Mouse (Mus musculus) kidney, adult 2 months (tissue): ENCODE measurements at regions not wholly inside any gene's neighbourhood (a gene's known extent, or its start where the extent isn't known, plus 50 kb on each side); places are given as distances from the start of the nearest gene placed in this dataset.

Source experiments
- CTCF ChIP-seq: fragments of 200-500 bp; conservative IDR thresholded peaks from 2 replicates; pipeline ENCODE4 v1.5.1; 2011; ENCODE audit warnings: low read depth, mild to moderate bottlenecking, control low read depth, low read length, moderate library complexity, mixed read lengths; ENCODE audit not compliant: insufficient read depth, insufficient read length
- POLR2A ChIP-seq: fragments of 200-500 bp; IDR thresholded peaks from one replicate; pipeline ENCODE4 v1.6.1; 2011; ENCODE audit warnings: low read depth, low read length, control low read depth

GRCm38 (mm10) chr6:99959371-99959770, 233.2 kb upstream of the Prok2 start:
- TF ChIP-seq CTCF (no peak), POLR2A (no peak)
